Mouse (Mus musculus): ENCODE data around the gene Ccnb3.

GRCm38 (mm10) chrX:6968598-6968997, 72.8 kb downstream of the Ccnb3 start:
- TF ChIP-seq CTCF (IDR thresholded peaks at IDR 0.05; ENCODE audit: insufficient read depth, low read depth, low read length) (no peak), POLR2A (IDR thresholded peaks at IDR 0.05; ENCODE audit: insufficient read depth, low read depth, low read length) (no peak)
